Mouse (Mus musculus) thymus, adult 2 months (tissue): Measurements from ENCODE around the gene Plcb1. TPM values are rescaled to one million over a fixed set of nuclear protein-coding genes. Genes with fewer than 3 reads are reported as not detected.

Experiments
- DNase-seq: peaks from one replicate; pipeline ENCODE4 v3.0.0; 2021
- H3K27ac ChIP-seq: fragments of 200-500 bp; 2 replicates; pipeline ENCODE4 v1.5.1; 2012; ENCODE audit warnings: low read length, control low read depth; ENCODE audit not compliant: control insufficient read depth, insufficient read depth
- H3K27me3 ChIP-seq: fragments of 200-500 bp; 2 replicates; pipeline ENCODE4 v1.6.1; 2012; ENCODE audit warnings: mild to moderate bottlenecking, low read length, moderate library complexity, mixed read lengths; ENCODE audit not compliant: control insufficient read depth, insufficient read depth
- H3K36me3 ChIP-seq: fragments of 200-500 bp; 2 replicates; pipeline ENCODE4 v1.6.1; 2012; ENCODE audit warnings: mild to moderate bottlenecking, low read length, moderate library complexity; ENCODE audit not compliant: control insufficient read depth, insufficient read depth
- H3K4me1 ChIP-seq: fragments of 200-500 bp; replicated peaks from 2 replicates; pipeline ENCODE4 v1.6.1; 2012; ENCODE audit warnings: low read length; ENCODE audit not compliant: control insufficient read depth, insufficient read depth
- H3K4me3 ChIP-seq: fragments of 200-500 bp; 2 replicates; pipeline ENCODE4 v1.5.1; 2012; ENCODE audit warnings: mild to moderate bottlenecking, low read length, control low read depth, moderate library complexity; ENCODE audit not compliant: control insufficient read depth, insufficient read depth
- CTCF ChIP-seq: fragments of 200-500 bp; IDR thresholded peaks from 2 replicates; pipeline ENCODE4 v1.5.1; 2012; ENCODE audit warnings: mild to moderate bottlenecking, control low read depth, low read length, moderate library complexity, borderline replicate concordance; ENCODE audit not compliant: control insufficient read depth, poor library complexity, insufficient read depth; ENCODE audit errors: extremely low read depth
- POLR2A ChIP-seq: fragments of 200-500 bp; IDR thresholded peaks from 2 replicates; pipeline ENCODE4 v1.6.1; 2012; ENCODE audit warnings: mild to moderate bottlenecking, low read length, control low read depth, moderate library complexity; ENCODE audit not compliant: control insufficient read depth, poor library complexity, insufficient read depth; ENCODE audit errors: extremely low read depth
- WGBS: fragments of 180-500 bp; shearing (Covaris S2); methylation state at CpG from one replicate; pipeline ENCODE4 v1.1.7; 2018; 5-methylcytosine and 5-hydroxymethylcytosine counted together
- polyA plus RNA-seq: library from polyadenylated mRNA; depleted of rRNA; stranded (reverse); fragments of >200 nt; gene quantifications from 2 replicates; pipeline ENCODE4 v1.2.3, GENCODE M21; 2012

Plcb1 gene
- polyA plus RNA-seq, 1 experiment = 0.32 TPM

DNA sequence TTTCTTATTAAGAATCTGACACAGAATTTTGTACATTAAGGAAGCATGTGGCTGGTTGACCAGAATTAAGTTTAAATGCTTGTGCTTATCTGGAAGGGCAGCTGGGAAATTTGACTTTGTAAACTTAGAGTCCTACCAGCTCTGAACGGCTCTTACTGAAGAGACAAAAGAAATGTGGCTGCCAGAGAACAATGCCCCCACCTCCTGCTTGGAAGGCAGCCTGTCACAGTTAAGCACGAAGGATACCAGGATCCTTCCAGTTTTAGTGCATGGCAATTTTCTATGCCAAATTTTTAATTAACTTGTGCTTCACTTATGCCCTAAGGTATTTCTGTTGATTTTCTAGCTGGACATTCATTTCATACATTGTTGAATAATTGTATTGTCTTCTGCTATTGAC is 157.1 kb downstream of the Plcb1 start:
- no peak overlapping the region for H3K27ac ChIP-seq
- 89% methylated on average over 2 of the region's 2 CpGs for WGBS
- no peaks in the 10 kb centered on the region for H3K27me3 ChIP-seq
- H3K4me3 ChIP-seq = no peak overlapping the region
- TF ChIP-seq CTCF = no peak
- no peak for TF ChIP-seq POLR2A
- H3K4me1 ChIP-seq = no peaks in the 10 kb centered on the region
- DNase-seq = no peak
- no peaks in the 10 kb centered on the region for H3K36me3 ChIP-seq

DNA sequence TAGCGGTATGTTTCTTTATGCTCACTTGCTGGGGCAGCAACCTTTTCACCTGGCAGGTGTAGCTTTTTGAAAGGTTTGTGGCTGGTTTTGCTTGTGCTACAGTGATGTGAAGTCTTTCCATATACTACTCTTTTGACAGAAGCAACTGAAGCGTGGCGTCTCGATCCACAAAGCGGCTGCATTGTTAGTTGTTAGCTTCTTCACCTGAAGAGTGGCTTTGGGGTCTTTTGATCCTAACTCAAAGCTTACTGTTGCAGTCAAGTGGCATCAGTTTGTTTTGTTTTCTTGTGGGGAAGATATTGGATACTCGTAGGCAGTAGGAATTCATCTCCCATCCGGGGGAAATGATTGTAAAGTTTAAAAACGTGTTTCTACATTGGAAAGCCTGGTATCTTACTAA is 160.5 kb downstream of the Plcb1 start:
- H3K4me1 ChIP-seq = no peaks in the 10 kb centered on the region
- no peaks in the 10 kb centered on the region for H3K36me3 ChIP-seq
- H3K27ac ChIP-seq = no peak overlapping the region
- H3K4me3 ChIP-seq = no peak overlapping the region
- 91% methylated on average over 8 of the region's 8 CpGs for WGBS
- no peak for DNase-seq
- no peak for TF ChIP-seq CTCF
- no peak for TF ChIP-seq POLR2A
- no peaks in the 10 kb centered on the region for H3K27me3 ChIP-seq

DNA sequence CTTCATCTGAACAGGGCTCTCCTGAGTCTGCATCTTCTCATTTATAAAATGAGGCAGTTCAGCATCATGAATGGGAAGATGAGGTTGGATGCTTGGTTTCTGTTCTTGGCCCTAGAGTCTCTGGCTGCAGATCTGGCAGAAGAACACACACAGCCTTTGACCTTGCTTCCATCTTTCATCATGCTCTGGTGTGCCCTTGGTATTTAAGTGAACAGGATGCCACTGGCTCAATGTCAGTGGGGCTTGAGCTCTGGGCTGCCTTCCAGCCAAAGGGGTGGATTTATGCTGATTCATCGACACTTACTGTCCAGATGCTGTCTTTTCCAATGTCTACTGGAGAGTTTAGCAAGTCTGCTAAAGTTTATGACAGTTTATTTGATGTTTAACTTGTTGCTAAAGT is 161.0 kb downstream of the Plcb1 start:
- Histone ChIP-seq H3K4me3 (no peak overlapping the region), H3K27ac (no peak overlapping the region), H3K36me3 (no peaks in the 10 kb centered on the region), H3K4me1 (no peaks in the 10 kb centered on the region), H3K27me3 (no peaks in the 10 kb centered on the region)
- DNase-seq = no peak
- TF ChIP-seq CTCF (no peak), POLR2A (no peak)
- 88% methylated on average over 1 of the region's 1 CpGs for WGBS

DNA sequence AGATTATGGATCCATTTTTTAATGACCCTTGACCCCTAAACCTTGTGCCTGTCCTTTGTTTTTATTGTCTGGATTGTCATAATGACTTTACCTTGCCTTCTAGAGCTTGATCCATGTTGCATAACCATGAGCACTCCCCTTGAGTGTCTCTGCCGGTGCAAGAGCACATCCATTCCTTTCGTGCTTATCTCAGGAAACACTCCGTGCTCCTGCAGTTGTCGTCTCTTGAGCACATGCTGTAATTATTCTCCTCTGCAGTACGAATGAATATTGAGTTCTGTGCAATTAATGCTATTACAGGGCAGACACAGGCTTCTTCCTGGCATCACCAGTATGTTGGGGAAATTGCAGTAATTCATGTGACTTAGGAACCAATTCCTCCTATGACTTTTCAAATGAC is 166.2 kb downstream of the Plcb1 start:
- TF ChIP-seq CTCF (no peak), POLR2A (no peak)
- Histone ChIP-seq H3K27me3 (no peaks in the 10 kb centered on the region), H3K27ac (no peak overlapping the region), H3K36me3 (no peaks in the 10 kb centered on the region), H3K4me1 (no peaks in the 10 kb centered on the region), H3K4me3 (no peak overlapping the region)
- 59% methylated on average over 5 of the region's 5 CpGs for WGBS
- DNase-seq = no peak

DNA sequence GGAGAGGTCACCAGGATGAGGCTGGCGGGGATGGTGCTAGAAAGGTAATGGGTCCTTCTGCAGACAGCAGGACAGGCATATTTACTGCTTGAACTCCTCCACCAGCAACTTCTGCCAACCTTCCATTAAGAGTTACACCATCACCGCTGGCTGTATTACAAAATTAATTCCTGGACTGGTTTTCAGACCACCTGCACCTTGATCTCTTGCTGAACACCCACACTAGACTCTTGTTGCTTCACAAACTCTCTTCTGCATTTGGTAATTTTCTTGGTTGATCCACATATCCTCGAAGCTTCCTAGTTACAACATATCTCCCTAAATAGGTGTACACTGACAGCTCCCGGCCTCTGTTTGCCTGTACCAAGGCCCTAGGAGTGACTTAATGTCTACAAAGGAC is 170.6 kb downstream of the Plcb1 start:
- no peak for TF ChIP-seq CTCF
- H3K27ac ChIP-seq = no peak overlapping the region
- no peak for DNase-seq
- no peaks in the 10 kb centered on the region for H3K27me3 ChIP-seq
- no peaks in the 10 kb centered on the region for H3K36me3 ChIP-seq
- no peaks in the 10 kb centered on the region for H3K4me1 ChIP-seq
- no peak overlapping the region for H3K4me3 ChIP-seq
- WGBS = 91% methylated on average over 4 of the region's 4 CpGs

DNA sequence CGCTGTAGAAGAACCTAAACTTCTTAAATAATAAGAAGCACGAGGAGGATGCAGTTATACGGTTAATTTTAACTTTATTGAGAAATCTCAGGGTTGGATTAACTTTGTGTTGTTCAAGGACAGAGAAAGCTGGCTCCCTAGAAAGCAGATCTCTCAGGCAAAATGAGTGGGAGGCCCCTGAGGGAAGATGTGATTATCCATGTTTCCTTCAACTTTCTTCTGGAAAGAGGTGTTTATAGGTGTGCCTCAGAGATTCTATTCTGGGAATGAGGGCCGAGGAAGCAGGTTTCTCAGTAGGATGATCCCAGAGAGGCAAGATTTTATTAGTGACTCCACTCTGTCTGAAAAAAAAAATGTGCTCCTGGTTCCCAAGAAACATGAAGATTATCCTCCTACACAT is 180.3 kb downstream of the Plcb1 start:
- no peak overlapping the region for H3K27ac ChIP-seq
- DNase-seq = no peak
- no peaks in the 10 kb centered on the region for H3K27me3 ChIP-seq
- no peak for TF ChIP-seq POLR2A
- no peaks in the 10 kb centered on the region for H3K36me3 ChIP-seq
- H3K4me3 ChIP-seq = no peak overlapping the region
- no peaks in the 10 kb centered on the region for H3K4me1 ChIP-seq
- WGBS = 90% methylated on average over 4 of the region's 4 CpGs

DNA sequence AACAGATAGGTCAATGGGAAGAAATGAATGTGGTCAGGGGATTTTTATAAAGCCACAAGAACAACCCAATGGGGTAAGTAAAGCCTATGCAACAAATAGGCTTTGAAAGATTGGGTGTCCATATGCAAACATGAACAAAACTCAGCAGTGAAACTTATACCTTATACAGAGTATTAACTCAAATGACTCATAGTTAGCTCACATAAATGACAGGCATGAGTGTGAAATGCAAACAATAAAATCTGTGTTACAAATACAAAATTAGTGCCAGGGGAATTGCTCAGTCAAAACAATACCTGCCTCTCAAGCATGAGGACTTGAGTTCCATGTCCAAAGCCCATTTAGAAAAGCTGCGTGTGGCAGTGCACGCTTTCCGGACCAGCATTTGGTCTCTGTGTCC is 182.5 kb downstream of the Plcb1 start:
- no peak overlapping the region for H3K4me3 ChIP-seq
- H3K27me3 ChIP-seq = no peaks in the 10 kb centered on the region
- WGBS = over 99% methylated on average over 3 of the region's 3 CpGs
- DNase-seq = no peak
- no peak for TF ChIP-seq CTCF
- no peak for TF ChIP-seq POLR2A
- H3K36me3 ChIP-seq = no peaks in the 10 kb centered on the region
- no peaks in the 10 kb centered on the region for H3K4me1 ChIP-seq
- no peak overlapping the region for H3K27ac ChIP-seq
